Mouse (Mus musculus) monocyte, adult 2 months (primary cell): ENCODE data around the gene Gm20816.
"Not testable (repeated sequence)": the region's sequence is repeated elsewhere in the genome, so short reads cannot be mapped to it uniquely, and the experiment has no call there.

Experiments used
- DNase-seq, 2 experiments: peaks; one replicate each; pipeline ENCODE4 v3.0.0; 2022; ENCODE audit warnings: low spot score in 2 of 2, low read depth in 1 of 2

Gene Gm20816

GRCm38 (mm10) chrY:68537655-68538054 is at the start of gene Gm20816:
Gm20816 (plus strand) TSS chrY:68537955.
- DNase-seq: not testable (repeated sequence)
